Mouse (Mus musculus) ES-E14 (cell line): ENCODE results near the gene Cmklr1.

Source experiments
- CHD2 ChIP-seq: IDR thresholded peaks from 2 replicates; pipeline ENCODE4 v1.6.1; 2014; ENCODE audit warnings: mild to moderate bottlenecking, low read depth, low read length, inconsistent platforms
- HCFC1 ChIP-seq: IDR thresholded peaks from 2 replicates; pipeline ENCODE4 v1.6.1; 2012; ENCODE audit warnings: low read length, inconsistent platforms, borderline replicate concordance; ENCODE audit not compliant: insufficient read depth
- MAFK ChIP-seq: IDR thresholded peaks from 2 replicates; pipeline ENCODE4 v1.6.1; 2014; ENCODE audit warnings: mild to moderate bottlenecking, low read depth, low read length, inconsistent platforms; ENCODE audit not compliant: insufficient read depth
- ZC3H11A ChIP-seq: IDR thresholded peaks from 2 replicates; pipeline ENCODE4 v1.6.1; 2012; ENCODE audit warnings: low read depth, mild to moderate bottlenecking, inconsistent platforms, low read length, borderline replicate concordance

- TF ChIP-seq HCFC1 = no peak
- TF ChIP-seq ZC3H11A = no peak
- no peak for TF ChIP-seq CHD2
- TF ChIP-seq MAFK = no peak
Observed at GRCm38 (mm10) chr5:113600181-113600580, 50.0 kb downstream of the Cmklr1 start.
